Mouse (Mus musculus) embryonic facial prominence, embryonic 15.5 days (tissue): ENCODE measurements around the gene Gm9821. TPM values are rescaled to one million over a fixed set of nuclear protein-coding genes. Genes with fewer than 3 reads are reported as not detected.

Source experiments
- ATAC-seq: fragments of 200-750 bp; cut with Nextera tagmentation; 2 replicates; pipeline ENCODE4 v1.8.0; 2017; ENCODE audit warnings: low read depth, moderate TSS enrichment; ENCODE audit not compliant: insufficient number of reproducible peaks, low FRiP score, low TSS enrichment
- H3K27ac ChIP-seq: fragments of 300-500 bp; sonication (generic); replicated peaks from 2 replicates; pipeline ENCODE4 v1.5.1; 2015; ENCODE audit warnings: mild to moderate bottlenecking, inconsistent platforms
- H3K27me3 ChIP-seq: fragments of 300-500 bp; sonication (generic); 2 replicates; pipeline ENCODE4 v1.6.1; 2015; ENCODE audit warnings: inconsistent platforms
- H3K36me3 ChIP-seq: fragments of 300-500 bp; sonication (generic); 2 replicates; pipeline ENCODE4 v1.6.1; 2015; ENCODE audit warnings: mild to moderate bottlenecking, inconsistent platforms
- H3K4me1 ChIP-seq: fragments of 300-500 bp; sonication (generic); 2 replicates; pipeline ENCODE4 v1.6.1; 2015; ENCODE audit warnings: inconsistent platforms
- H3K4me2 ChIP-seq: fragments of 300-500 bp; sonication (generic); replicated peaks from 2 replicates; pipeline ENCODE4 v1.6.1; 2015; ENCODE audit warnings: mild to moderate bottlenecking, inconsistent platforms
- H3K4me3 ChIP-seq: fragments of 300-500 bp; sonication (generic); replicated peaks from 2 replicates; pipeline ENCODE4 v1.5.1; 2015; ENCODE audit warnings: mild to moderate bottlenecking, inconsistent platforms
- H3K9ac ChIP-seq: fragments of 300-500 bp; sonication (generic); 2 replicates; pipeline ENCODE4 v1.6.1; 2015; ENCODE audit warnings: inconsistent platforms
- H3K9me3 ChIP-seq: fragments of 300-500 bp; sonication (generic); replicated peaks from 2 replicates; pipeline ENCODE4 v1.6.1; 2016; ENCODE audit warnings: inconsistent platforms
- WGBS: fragments of 180-500 bp; shearing (Covaris S2); methylation state at CpG from one replicate; pipeline ENCODE4 v1.1.7; 2015; 5-methylcytosine and 5-hydroxymethylcytosine counted together
- polyA plus RNA-seq: library from polyadenylated mRNA; unstranded; fragments of >200 nt; fragmentation: Nextera tagmentation; extraction: Ambion mirVana; gene quantifications from 2 replicates; pipeline ENCODE4 v1.2.1, GENCODE M21; 2015

Gene Gm9821
- polyA plus RNA-seq, 1 experiment from 2014 or later = 0.79 TPM

GRCm38 (mm10) chr2:91934826-91935525 is 10.5 kb upstream of the Gm9821 start:
- H3K36me3 ChIP-seq = peaks cover 60% of the 10 kb centered on the region

GRCm38 (mm10) chr2:91936154-91936553 is 9.3 kb upstream of the Gm9821 start:
- Histone ChIP-seq H3K9ac (no peak overlapping the region), H3K36me3 (peaks cover 70% of the 10 kb centered on the region)

More at GRCm38 (mm10) chr2:91934826-91935525, 10.5 kb upstream of the Gm9821 start:
- Histone ChIP-seq H3K27ac (no peak overlapping the region), H3K9me3 (no peaks in the 10 kb centered on the region), H3K4me1 (peaks cover 32% of the 10 kb centered on the region), H3K27me3 (no peaks in the 10 kb centered on the region), H3K4me3 (no peak overlapping the region), H3K4me2 (no peak overlapping the region), H3K9ac (no peak overlapping the region)
- ATAC-seq = no peak
- 86% methylated on average over 9 of the region's 9 CpGs for WGBS

GRCm38 (mm10) chr2:91939303-91939935 is 6.1 kb upstream of the Gm9821 start:
- no peak for ATAC-seq
- WGBS = 77% methylated on average over 15 of the region's 15 CpGs
- no peak overlapping the region for H3K9ac ChIP-seq

More at GRCm38 (mm10) chr2:91936154-91936553, 9.3 kb upstream of the Gm9821 start:
- no peak overlapping the region for H3K4me2 ChIP-seq
- H3K4me3 ChIP-seq = no peak overlapping the region
- no peak overlapping the region for H3K27ac ChIP-seq
- ATAC-seq = no peak
- WGBS = 78% methylated on average over 7 of the region's 7 CpGs
- peaks cover 21% of the 10 kb centered on the region for H3K4me1 ChIP-seq
- no peaks in the 10 kb centered on the region for H3K27me3 ChIP-seq
- no peaks in the 10 kb centered on the region for H3K9me3 ChIP-seq

GRCm38 (mm10) chr2:91942356-91942755 is 3.1 kb upstream of the Gm9821 start:
- Histone ChIP-seq H3K4me1 (peaks cover 32% of the 10 kb centered on the region), H3K36me3 (peaks cover 36% of the 10 kb centered on the region), H3K27me3 (no peaks in the 10 kb centered on the region), H3K4me2 (no peak overlapping the region), H3K4me3 (no peak overlapping the region), H3K9ac (no peak overlapping the region), H3K9me3 (no peaks in the 10 kb centered on the region), H3K27ac (no peak overlapping the region)
- no peak for ATAC-seq
- 73% methylated on average over 6 of the region's 6 CpGs for WGBS

More at GRCm38 (mm10) chr2:91939303-91939935, 6.1 kb upstream of the Gm9821 start:
- Histone ChIP-seq H3K27ac (no peak overlapping the region), H3K27me3 (no peaks in the 10 kb centered on the region), H3K9me3 (no peaks in the 10 kb centered on the region), H3K36me3 (peaks cover 65% of the 10 kb centered on the region), H3K4me1 (peaks cover 6% of the 10 kb centered on the region), H3K4me2 (no peak overlapping the region), H3K4me3 (no peak overlapping the region)

GRCm38 (mm10) chr2:91944170-91944950 is 1.1 kb upstream of the Gm9821 start:
- Histone ChIP-seq H3K27ac (no peak overlapping the region), H3K9me3 (no peaks in the 10 kb centered on the region), H3K27me3 (no peaks in the 10 kb centered on the region), H3K4me1 (peaks cover 51% of the 10 kb centered on the region), H3K4me3 (no peak overlapping the region), H3K9ac (no peak overlapping the region), H3K4me2 (no peak overlapping the region), H3K36me3 (peaks cover 16% of the 10 kb centered on the region)
- 37% methylated on average over 13 of the region's 13 CpGs for WGBS
- peak; percentile 53 for ATAC-seq

GRCm38 (mm10) chr2:91946836-91947235 is 1.3 kb downstream of the Gm9821 start:
- no peak for ATAC-seq
- Histone ChIP-seq H3K4me1 (peaks cover 67% of the 10 kb centered on the region), H3K4me3 (no peak overlapping the region), H3K9ac (no peak overlapping the region), H3K4me2 (no peak overlapping the region), H3K36me3 (no peaks in the 10 kb centered on the region; the same call in 1 of the 2 replicates), H3K27me3 (no peaks in the 10 kb centered on the region), H3K9me3 (no peaks in the 10 kb centered on the region), H3K27ac (no peak overlapping the region)
- WGBS = 42% methylated on average over 6 of the region's 6 CpGs

- Histone ChIP-seq H3K4me2 (no peak overlapping the region), H3K9me3 (no peaks in the 10 kb centered on the region), H3K27me3 (no peaks in the 10 kb centered on the region), H3K4me3 (no peak overlapping the region), H3K27ac (peak overlapping the region; percentile 68), H3K4me1 (peaks cover 67% of the 10 kb centered on the region), H3K36me3 (no peaks in the 10 kb centered on the region; the same call in 1 of the 2 replicates), H3K9ac (no peak overlapping the region)
- WGBS = 48% methylated on average over 11 of the region's 11 CpGs
- peak; percentile 27; the same call in 1 of the 2 replicates for ATAC-seq
Observed at GRCm38 (mm10) chr2:91947397-91948150, 2.1 kb downstream of the Gm9821 start.

- H3K27ac ChIP-seq = peak overlapping the region; percentile 68
- no peaks in the 10 kb centered on the region; the same call in 1 of the 2 replicates for H3K36me3 ChIP-seq
- no peaks in the 10 kb centered on the region for H3K27me3 ChIP-seq
- H3K9me3 ChIP-seq = no peaks in the 10 kb centered on the region
- ATAC-seq = no peak
- no peak overlapping the region for H3K9ac ChIP-seq
- 62% methylated on average over 6 of the region's 6 CpGs for WGBS
- no peak overlapping the region for H3K4me3 ChIP-seq
- H3K4me1 ChIP-seq = peaks cover 67% of the 10 kb centered on the region
- no peak overlapping the region for H3K4me2 ChIP-seq
Observed at GRCm38 (mm10) chr2:91948151-91948509, 2.6 kb downstream of the Gm9821 start.

GRCm38 (mm10) chr2:91948792-91949241 is 3.3 kb downstream of the Gm9821 start:
- H3K9ac ChIP-seq = no peak overlapping the region
- H3K9me3 ChIP-seq = no peaks in the 10 kb centered on the region
- no peaks in the 10 kb centered on the region for H3K27me3 ChIP-seq
- ATAC-seq = no peak
- peaks cover 72% of the 10 kb centered on the region for H3K4me1 ChIP-seq
- peak overlapping the region; percentile 68; the same call in 1 of the 2 replicates for H3K27ac ChIP-seq
- H3K4me2 ChIP-seq = no peak overlapping the region
- WGBS = 74% methylated on average over 3 of the region's 3 CpGs
- H3K4me3 ChIP-seq = no peak overlapping the region
- no peaks in the 10 kb centered on the region; the same call in 1 of the 2 replicates for H3K36me3 ChIP-seq

- Histone ChIP-seq H3K36me3 (no peaks in the 10 kb centered on the region; the same call in 1 of the 2 replicates), H3K4me1 (peaks cover 68% of the 10 kb centered on the region), H3K4me3 (peak overlapping the region; percentile 17; the same call in 1 of the 2 replicates), H3K27me3 (no peaks in the 10 kb centered on the region), H3K9me3 (no peaks in the 10 kb centered on the region), H3K4me2 (peak overlapping the region; percentile 42), H3K27ac (peak overlapping the region; percentile 71), H3K9ac (peak overlapping the region; percentile 12; the same call in 1 of the 2 replicates)
- ATAC-seq = peak; percentile 11; the same call in 1 of the 2 replicates
- 58% methylated on average over 17 of the region's 17 CpGs for WGBS
Observed at GRCm38 (mm10) chr2:91949411-91950274, 4.1 kb downstream of the Gm9821 start.
